Mouse (Mus musculus): ENCODE data around the gene Med7. TPM values are rescaled to one million over a fixed set of nuclear protein-coding genes. Genes with fewer than 3 reads are reported as not detected.
A peak's percentile ranks its signal among the peaks of the same experiment; 100 is the strongest.

Med7 gene
- 26.5 and 58.6 TPM in 2 replicates for total RNA-seq (2014; fragmentation: Nextera tagmentation)
- 16.6 and 17.4 TPM in 2 replicates for total RNA-seq (2017)

DNA sequence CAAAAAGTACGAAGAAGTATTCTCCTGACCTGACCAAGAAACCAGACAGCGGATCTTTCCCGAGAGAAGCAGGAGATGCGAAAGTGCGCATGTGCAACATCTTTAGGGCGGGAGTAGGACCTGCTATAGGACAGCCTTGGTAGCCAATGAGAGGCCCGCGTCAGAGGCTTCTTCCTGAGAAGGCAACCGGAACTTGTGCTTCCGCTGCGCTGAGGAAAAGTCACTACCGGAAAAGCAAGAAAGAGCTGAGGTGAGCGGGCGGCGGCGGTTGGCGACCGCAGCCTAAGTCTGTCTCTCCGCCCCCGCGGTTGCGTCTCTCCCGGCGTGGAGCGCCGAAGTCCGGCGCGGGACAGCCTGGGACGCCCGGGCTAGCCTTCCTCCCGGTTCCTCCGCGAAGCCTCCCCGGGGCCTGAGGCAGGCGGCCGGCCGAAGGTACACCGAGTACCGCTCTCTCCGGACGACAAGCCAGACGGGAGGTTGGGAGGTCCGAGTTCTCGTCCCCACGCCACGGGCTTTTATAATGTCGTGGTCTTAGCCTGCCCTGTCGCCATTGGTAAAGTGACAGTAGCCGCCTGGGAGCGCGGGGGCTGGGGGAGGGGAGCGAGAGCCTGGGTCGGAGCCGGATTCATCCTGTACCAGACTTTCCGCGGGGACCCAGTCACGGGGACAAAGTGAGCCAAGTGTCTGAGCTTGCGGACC lies at the start of gene Med7:
Gene Med7, plus strand, starts transcription at position 166 of the 699 bp plus-strand sequence.
- peak; percentile 99 for ATAC-seq (replicated peaks; ENCODE audit: poor library complexity, severe bottlenecking)

DNA sequence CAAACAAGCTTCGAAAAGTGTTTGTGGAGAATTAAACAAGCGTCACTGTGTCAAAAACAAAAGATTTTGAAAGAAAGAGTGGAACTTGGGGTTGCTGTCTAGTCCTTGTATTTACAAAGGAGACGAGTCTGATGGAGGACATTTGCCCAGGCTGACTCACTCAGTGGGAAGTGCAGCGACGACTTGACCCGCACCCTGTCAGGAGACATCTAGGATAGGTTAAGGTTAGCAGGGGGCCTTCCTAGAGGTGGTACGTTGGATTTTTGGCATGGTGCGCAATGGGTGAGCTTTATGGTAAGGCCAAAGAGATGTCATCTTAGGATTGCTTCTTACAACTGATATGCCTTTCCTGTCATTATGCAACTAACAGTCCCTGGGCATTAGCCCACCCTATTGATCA lies 49.7 kb upstream of the Med7 start:
- ATAC-seq (replicated peaks; ENCODE audit: poor library complexity, severe bottlenecking): no peak

DNA sequence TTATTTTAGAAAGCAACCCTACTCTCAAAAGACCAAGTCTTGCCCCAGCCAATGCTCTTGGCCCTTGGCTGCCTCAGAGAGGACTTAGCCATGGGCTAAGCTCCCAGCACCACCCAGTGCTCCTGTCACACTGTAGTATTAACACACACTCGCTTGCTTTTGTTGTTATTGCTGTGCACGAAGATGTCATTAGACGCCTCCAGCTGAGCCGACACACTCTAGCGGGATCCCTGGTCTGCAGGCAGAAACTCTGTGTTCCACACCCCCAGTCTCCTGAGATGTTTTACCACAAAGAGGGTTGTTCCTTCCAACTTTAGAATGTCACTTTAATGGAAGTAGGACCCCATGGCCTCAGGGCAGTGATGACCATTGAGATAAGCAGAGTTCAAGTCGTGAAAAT lies 48.3 kb upstream of the Med7 start:
- ATAC-seq (replicated peaks; ENCODE audit: poor library complexity, severe bottlenecking): no peak

DNA sequence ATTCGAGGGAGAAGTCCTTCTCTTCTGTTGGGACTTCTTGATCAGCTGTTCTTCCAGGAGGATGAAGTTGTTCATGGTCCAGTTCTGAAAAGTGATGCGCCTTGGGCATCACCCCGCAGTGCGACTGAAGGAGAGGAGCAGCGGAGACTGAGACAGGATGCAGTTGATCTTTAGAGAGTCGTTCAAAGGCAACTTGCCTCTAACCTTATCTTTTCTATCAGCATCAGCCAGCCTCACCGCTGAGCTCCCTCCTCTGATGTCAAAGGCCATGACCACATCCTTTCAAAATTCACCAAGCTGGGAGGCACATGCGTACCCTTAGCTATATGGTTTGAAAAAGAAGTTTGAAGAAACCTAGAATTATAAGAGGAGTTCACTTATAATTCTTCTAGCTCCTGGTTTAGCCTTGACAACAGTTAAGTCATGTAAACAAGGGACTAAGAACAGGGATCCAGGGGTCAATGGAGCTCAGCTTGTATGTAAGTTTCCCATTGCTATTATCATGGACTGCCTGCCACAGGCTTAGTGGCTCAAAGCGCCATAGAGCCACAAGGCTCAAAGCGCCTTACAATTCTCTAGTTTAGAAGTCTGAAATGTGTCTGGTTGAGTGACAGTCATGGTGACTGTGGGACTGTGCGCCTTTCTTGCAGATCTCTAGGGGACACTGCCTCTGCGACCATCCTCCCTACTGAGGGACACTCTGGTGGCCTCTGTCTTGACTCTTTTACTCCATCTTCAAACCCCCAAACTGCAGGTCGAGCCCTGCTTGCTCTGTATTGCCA lies 47.2 kb upstream of the Med7 start, which contains the start of gene Itk:
Gene Itk, minus strand, starts transcription at position 180 of the 782 bp plus-strand sequence.
- peak; percentile 29; the same call in 1 of the 2 replicates for ATAC-seq (replicated peaks; ENCODE audit: poor library complexity, severe bottlenecking)

DNA sequence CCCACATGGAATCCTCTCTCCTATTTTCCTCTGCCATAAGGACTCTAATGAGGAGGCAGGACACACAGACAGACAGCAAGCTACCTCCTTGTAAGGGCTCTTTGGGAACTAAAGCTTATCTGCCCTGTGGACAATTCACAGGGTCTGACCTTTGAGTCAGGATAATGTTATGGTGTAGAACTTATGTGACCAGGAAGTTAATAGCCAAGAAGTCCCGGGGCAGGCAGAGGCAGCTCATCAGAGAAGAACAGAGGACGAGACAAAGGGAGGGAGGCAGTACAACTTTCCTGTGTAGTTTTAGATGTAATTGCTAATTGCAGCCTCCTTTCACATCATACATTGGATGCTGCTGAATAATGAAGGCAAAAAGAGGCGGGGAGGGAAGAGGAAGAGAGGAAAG lies 46.1 kb upstream of the Med7 start:
- ATAC-seq (replicated peaks; ENCODE audit: poor library complexity, severe bottlenecking): no peak

DNA sequence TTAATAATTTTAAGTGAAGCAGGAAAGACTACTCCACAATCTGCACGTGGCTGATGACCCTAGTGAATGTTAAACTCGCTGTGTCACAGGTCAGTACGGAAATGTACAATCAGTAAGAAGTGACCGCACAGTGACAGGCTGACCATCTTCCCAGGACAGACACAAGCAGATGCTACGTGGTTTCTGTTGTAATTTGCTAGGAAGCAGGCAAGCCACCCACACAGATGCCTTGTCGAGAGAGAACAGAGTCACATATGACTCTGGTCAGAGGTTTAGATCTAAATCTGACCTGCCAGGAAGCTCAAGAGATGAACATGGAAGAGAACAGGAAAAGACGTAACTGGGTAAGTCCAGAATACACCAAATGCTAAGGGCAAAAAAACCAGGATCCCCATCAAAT lies 43.8 kb upstream of the Med7 start:
- ATAC-seq (replicated peaks; ENCODE audit: poor library complexity, severe bottlenecking): no peak

DNA sequence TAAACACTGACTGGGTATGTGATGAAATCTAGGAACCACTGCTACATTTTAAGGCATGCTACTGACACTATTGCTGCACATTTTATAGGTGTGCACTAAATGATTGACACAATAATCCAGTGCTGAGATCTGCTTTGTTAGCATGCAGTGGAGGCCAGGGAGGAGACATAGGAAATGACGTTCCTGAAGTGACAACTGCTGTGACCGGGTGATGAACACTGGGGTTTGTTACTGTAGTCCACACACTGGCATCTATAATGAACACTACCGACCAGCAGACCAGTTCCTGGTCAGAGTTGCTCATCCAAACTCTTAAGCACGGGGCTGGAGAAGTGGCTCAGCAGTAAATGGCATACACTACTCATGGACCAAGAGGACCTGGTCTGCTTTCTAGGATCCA lies 43.3 kb upstream of the Med7 start:
- no peak for ATAC-seq (replicated peaks; ENCODE audit: poor library complexity, severe bottlenecking)

DNA sequence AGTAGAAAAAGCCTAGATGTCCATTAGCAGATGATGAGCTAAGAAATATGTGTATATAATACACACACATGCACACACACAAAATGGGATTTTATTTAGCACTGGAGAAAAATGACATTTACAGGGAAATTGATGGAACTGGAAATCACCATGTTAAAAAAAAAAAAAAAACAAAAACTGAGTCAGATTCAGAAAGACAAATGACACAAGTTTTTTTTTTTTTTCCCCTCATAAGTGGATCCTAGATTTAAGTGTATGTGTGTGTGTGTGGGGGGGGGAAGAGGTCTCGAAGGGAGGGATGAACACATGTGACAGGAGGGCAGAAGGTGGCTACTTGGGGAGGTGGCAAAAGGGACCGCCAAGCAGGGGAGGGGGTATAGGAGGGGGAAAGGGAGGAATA lies 41.6 kb upstream of the Med7 start:
- ATAC-seq (replicated peaks; ENCODE audit: poor library complexity, severe bottlenecking): no peak

DNA sequence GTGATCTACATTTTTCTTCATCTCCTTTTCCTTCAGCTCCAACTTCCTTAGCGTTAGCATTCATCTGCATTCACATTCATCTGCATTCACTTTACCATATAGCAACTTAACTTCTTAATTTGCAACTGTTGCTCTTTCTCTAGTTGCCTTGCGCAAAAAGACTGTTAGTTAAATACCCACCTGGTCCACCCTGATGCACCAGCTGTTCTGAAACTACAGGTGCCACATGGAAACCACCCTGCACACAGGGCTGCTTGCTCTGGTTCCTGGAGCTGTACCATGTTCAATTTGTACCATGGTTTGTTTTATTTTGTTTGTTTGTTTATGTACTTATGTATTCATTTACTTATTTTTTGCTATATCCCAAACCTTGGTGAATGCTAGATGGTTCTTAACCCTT lies 41.0 kb upstream of the Med7 start:
- no peak for ATAC-seq (replicated peaks; ENCODE audit: poor library complexity, severe bottlenecking)

DNA sequence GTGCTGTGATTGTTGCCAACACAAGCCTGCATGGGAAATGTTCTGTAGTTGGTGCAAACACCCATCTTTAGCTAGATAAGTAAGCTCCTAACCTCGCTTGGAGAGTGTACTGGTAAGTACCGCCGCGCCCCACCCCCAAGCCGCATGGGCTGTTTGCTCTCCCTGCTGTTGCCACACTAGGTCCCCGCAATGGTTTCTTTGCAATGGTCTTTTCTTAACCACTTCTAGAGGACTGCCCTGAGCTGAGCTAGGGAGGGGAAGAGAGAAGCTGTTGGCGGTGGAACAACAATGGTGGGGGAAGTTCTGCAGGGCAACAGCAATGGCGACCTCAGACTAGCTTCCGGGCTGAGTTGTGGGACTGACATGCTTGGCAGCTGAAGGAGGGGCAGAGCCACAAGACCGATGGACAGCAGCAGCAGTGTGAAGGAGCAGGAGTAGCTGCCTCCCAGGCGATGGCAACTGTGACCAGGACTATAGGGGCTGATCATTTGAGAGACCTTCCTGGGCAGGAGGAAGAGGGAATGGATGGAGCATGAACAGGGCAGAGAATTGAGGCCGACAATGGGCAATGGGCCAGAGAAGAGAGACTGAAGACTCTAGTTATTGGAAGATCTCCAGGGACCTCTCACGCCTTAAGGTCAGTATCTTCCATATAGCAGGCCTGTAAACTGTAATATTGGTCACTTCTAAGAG lies 40.4 kb upstream of the Med7 start, which contains the start of gene Fam71b:
Gene Fam71b, plus strand, starts transcription at position 393 of the 693 bp plus-strand sequence.
- peak; percentile 80 for ATAC-seq (replicated peaks; ENCODE audit: poor library complexity, severe bottlenecking)

DNA sequence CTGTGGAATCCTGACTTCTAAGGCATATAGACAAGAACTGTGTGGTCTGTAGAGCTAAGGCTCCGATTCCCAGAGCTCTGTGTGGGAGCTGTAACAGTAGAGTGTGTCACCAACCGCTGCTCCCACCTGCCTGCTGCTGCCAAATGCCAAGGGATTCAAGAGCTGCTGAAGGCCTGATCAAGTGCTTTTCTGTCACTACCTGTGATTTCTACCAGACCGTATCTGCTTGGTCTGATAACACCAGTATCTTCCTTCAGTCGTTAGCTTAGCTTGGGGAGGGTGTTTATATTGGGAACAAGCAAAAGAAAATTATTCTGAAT lies 39.9 kb upstream of the Med7 start:
- no peak for ATAC-seq (replicated peaks; ENCODE audit: poor library complexity, severe bottlenecking)

DNA sequence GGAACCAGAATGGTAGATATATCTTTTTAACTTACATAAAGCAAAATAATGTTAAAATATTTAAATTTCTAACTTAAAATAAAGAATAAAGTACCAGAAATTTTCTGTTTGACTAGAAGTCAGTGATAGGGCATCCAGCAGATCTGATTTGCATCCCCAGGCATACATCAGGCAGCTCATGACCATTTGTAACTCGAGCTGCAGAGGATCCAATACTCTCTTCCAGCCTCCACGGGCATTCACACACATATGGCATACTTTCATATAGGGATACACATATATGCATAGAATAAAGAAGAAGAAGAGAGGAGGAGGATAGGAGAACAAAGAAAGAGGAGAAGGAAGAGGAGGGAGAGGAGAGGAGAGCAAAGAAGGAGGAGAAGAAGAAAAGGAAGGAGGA lies 38.8 kb upstream of the Med7 start:
- ATAC-seq (replicated peaks; ENCODE audit: poor library complexity, severe bottlenecking): no peak

DNA sequence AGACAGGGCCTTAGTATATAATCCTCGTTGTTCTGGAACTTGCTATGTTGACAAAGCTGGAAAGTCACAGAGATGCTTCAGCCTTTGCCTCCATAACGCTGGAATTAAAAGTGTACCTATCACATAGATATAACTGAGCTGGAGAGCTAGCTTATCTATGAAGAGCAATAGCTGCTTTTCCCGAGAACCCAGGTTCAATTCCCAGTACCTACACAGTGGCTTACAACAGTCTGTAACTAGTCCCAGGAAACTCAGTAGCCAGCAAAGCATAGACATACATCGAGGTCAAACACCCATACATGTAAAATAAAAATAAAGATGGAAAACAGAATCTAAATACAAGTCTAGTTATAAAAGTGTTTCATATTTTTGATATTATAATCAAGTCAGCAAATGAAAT lies 38.3 kb upstream of the Med7 start:
- no peak for ATAC-seq (replicated peaks; ENCODE audit: poor library complexity, severe bottlenecking)

DNA sequence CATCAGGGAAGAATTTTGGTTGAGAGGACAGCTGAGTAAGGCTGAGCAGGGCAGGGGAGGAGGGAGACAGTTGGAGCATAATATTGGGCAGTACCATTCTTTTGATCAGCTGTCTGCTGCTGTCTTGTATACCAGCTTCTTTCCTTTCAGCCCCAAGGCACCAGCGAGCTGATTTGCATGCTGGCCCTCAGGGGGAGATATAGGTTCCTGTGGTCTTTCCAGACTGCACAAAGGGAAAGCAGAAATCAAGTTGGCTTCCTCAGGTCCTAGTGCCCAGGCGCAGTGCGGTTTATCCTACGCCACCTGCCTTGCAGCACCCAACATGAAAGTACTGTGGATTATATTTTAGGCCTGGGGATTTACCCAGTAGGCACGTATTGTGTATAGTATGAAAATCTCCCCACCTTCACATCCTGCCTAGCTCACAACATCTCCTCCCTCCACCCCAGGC lies 37.8 kb upstream of the Med7 start:
- peak; percentile 54 for ATAC-seq (replicated peaks; ENCODE audit: poor library complexity, severe bottlenecking)

DNA sequence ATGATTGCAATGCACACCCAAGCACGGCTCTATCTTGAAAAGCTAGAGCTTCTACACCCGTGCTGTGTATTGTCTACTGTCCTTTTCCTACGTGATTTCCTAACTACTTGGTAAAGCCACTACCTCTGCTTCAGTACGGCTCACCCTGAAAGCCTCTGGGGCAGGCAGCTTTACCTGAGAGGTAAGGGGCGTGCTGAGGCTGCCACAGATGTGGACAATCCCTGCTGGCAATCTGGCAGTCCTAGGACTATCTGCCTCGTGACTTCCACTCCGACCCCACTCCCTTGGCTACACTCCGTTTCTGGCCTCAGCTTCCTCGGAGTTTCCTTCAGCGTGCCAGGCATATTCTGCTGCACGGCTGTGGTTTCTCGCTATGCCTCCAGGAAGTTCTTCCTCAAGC lies 35.2 kb upstream of the Med7 start:
- no peak for ATAC-seq (replicated peaks; ENCODE audit: poor library complexity, severe bottlenecking)

DNA sequence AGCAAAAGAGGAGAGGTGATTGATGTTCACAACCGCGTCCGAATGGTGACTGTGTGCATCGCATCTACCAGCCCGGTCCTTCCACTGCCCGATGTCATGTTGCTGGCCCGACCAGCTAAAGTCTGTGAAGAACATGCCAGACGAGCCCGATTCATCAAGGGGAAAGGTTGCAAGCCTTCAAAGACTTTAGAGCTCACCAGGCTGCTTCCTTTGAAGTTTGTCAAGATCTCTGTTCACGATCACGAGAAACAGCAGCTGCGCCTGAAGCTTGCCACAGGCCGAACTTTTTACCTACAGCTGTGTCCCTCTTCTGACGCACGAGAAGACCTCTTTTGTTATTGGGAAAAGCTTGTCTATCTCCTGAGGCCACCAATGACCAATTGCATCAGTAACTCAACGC lies 31.7 kb upstream of the Med7 start:
- no peak for ATAC-seq (replicated peaks; ENCODE audit: poor library complexity, severe bottlenecking)

DNA sequence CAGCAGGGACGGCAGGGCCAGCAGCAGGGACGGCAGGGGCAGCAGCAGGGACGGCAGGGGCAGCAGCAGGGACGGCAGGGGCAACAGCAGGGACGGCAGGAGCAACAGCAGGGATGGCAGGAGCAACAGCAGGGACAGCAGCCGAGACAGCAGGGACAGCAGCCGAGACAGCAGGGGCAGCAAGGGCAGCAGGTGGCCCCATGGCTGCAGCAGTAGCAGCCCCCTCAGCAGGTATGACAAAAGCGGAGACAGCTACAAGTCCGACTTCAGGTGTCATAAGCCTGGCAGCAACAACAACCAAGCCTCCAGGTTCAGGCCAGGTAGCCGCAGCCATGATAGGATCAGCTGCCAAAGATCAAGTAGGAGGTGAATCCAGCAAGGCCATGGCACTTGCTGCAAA lies 30.0 kb upstream of the Med7 start:
- ATAC-seq (replicated peaks; ENCODE audit: poor library complexity, severe bottlenecking): no peak

DNA sequence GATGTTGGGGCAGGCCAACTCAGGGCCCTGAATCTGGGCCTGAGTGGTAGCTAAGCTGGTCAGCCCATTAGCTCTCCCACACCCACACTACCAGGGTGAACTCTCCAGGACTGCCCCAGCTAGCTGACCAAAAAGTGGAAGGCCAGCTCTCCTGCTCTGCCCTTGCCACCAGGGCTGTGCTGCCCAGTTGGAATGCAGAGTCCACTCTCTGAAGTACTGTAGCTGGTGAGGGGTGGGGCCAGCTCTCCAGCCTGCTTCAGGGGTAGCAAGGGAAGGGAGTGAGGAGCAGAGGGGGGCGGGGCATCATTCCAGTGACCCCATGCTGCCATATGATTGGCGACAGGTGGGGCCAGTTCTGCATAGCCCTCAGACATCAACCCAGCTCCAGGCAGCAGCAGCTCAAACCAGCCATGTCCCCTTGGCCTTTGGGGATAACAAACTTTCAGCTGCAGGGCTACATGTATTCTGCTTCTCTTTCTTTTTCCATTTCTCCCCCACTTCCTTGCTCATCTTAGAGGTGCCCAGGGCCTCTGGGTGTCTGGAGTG lies 26.6 kb upstream of the Med7 start:
- no peak for ATAC-seq (replicated peaks; ENCODE audit: poor library complexity, severe bottlenecking)

DNA sequence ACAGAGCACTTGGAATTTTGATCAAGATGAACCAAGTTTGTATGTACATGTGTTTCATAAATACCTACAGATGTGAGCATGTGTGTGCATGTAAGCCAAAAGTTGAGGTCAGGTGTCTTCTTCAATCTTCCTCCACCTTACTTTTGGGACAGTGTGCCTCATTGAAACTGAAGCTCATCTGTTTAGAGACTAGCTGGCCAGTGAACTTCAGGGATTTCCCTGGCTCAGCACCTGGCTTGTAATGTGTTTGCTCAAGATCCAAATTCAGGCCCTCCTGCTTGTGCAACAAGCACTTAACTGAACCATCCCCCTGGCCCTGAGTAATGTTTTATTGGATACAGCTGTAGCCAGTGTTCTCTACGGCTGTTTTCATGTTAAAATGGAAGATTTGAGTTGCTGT lies 18.3 kb upstream of the Med7 start:
- no peak for ATAC-seq (replicated peaks; ENCODE audit: poor library complexity, severe bottlenecking)

DNA sequence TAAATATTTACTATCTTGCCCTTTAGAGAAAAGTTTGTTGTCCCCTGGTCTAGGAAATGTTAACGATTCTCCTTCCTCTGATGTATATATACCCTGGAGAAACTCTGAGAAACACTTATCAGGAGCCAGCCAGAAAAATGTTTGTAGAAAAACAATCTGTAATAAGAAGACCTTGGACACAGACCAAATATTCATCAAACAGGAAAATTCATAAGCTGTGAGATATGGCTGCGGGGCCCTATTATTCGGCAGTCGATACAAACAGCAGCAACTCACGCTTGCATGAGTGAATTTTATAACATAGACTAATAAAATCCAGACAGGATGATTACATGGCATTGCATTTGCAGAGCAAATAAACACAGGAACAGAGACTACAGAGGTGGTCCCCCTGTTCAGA lies 17.9 kb upstream of the Med7 start:
- ATAC-seq (replicated peaks; ENCODE audit: poor library complexity, severe bottlenecking): no peak
